Mouse (Mus musculus): ENCODE measurements around the gene Bcan.

Bcan gene

GRCm38 (mm10) chr3:87996971-87997614 lies 2.9 kb downstream of the Bcan start:
- no peak for DNase-seq (ENCODE audit: low spot score)

- no peak for DNase-seq (ENCODE audit: low spot score)
Measured at GRCm38 (mm10) chr3:87996401-87996800, 3.6 kb downstream of the Bcan start.

GRCm38 (mm10) chr3:87995331-87995730 lies 4.7 kb downstream of the Bcan start:
- no peak for DNase-seq (ENCODE audit: low spot score)

GRCm38 (mm10) chr3:87993436-87993835 lies 6.6 kb downstream of the Bcan start:
- no peak for DNase-seq (ENCODE audit: low spot score)

- no peak for DNase-seq (ENCODE audit: low spot score)
Measured at GRCm38 (mm10) chr3:87989935-87990334, 10.1 kb downstream of the Bcan start.

GRCm38 (mm10) chr3:87988068-87988467 lies 12.0 kb downstream of the Bcan start:
- no peak for DNase-seq (ENCODE audit: low spot score)

- DNase-seq (ENCODE audit: low spot score), result peak; percentile 32
Measured at GRCm38 (mm10) chr3:87987633-87988032, 12.4 kb downstream of the Bcan start.

GRCm38 (mm10) chr3:87986868-87987267 lies 13.2 kb downstream of the Bcan start:
- DNase-seq (ENCODE audit: low spot score), result peak; percentile 90

- no peak for DNase-seq (ENCODE audit: low spot score)
Measured at GRCm38 (mm10) chr3:87985505-87986320, 14.3 kb downstream of the Bcan start.

GRCm38 (mm10) chr3:87984094-87984493 lies 15.9 kb downstream of the Bcan start:
- DNase-seq (ENCODE audit: low spot score), result no peak

- DNase-seq (ENCODE audit: low spot score), result no peak
Measured at GRCm38 (mm10) chr3:87983627-87984026, 16.4 kb downstream of the Bcan start.

GRCm38 (mm10) chr3:87982836-87983601 lies 17.0 kb downstream of the Bcan start:
- DNase-seq (ENCODE audit: low spot score), result no peak

- DNase-seq (ENCODE audit: low spot score), result no peak
Measured at GRCm38 (mm10) chr3:87981894-87982835, 17.9 kb downstream of the Bcan start.

- DNase-seq (ENCODE audit: low spot score), result no peak
Measured at GRCm38 (mm10) chr3:87981214-87981760, 18.7 kb downstream of the Bcan start.

GRCm38 (mm10) chr3:87980728-87981127 lies 19.3 kb downstream of the Bcan start:
- DNase-seq (ENCODE audit: low spot score), result no peak

GRCm38 (mm10) chr3:87980085-87980484 lies 19.9 kb downstream of the Bcan start:
- DNase-seq (ENCODE audit: low spot score), result no peak

GRCm38 (mm10) chr3:87979493-87979892 lies 20.5 kb downstream of the Bcan start:
- DNase-seq (ENCODE audit: low spot score), result no peak

GRCm38 (mm10) chr3:87974381-87974987 lies 25.5 kb downstream of the Bcan start:
- no peak for DNase-seq (ENCODE audit: low spot score)

GRCm38 (mm10) chr3:87973593-87974380 lies 26.2 kb downstream of the Bcan start:
- DNase-seq (ENCODE audit: low spot score), result no peak

- no peak for DNase-seq (ENCODE audit: low spot score)
Measured at GRCm38 (mm10) chr3:87972776-87973175, 27.3 kb downstream of the Bcan start.

Measured in T-cell, adult 2 months (primary cell).